Mouse (Mus musculus) forebrain, embryonic 14.5 days (tissue): ENCODE data around the gene Dpp4. TPM values are rescaled to one million over a fixed set of nuclear protein-coding genes. Genes with fewer than 3 reads are reported as not detected.

Experiments
- ATAC-seq: fragments of 200-750 bp; cut with Nextera tagmentation; 2 replicates; pipeline ENCODE4 v1.8.0; 2017; ENCODE audit warnings: mild to moderate bottlenecking, moderate library complexity
- DNase-seq: peaks from one replicate; pipeline ENCODE4 v3.0.0-alpha.2; 2015; ENCODE audit warnings: low spot score
- H3K27ac ChIP-seq: fragments of 300-500 bp; sonication (generic); 2 replicates; pipeline ENCODE4 v1.5.1; 2014; ENCODE audit warnings: low read depth, mild to moderate bottlenecking, control low read depth, low read length, moderate library complexity
- H3K27me3 ChIP-seq: fragments of 300-500 bp; sonication (generic); replicated peaks from 2 replicates; pipeline ENCODE4 v1.6.1; 2014; ENCODE audit warnings: low read length, control low read depth, mixed read lengths; ENCODE audit not compliant: control insufficient read depth, insufficient read depth
- H3K36me3 ChIP-seq: fragments of 300-500 bp; sonication (generic); 2 replicates; pipeline ENCODE4 v1.6.1; 2014; ENCODE audit warnings: low read length, control low read depth; ENCODE audit not compliant: control insufficient read depth, insufficient read depth
- H3K4me1 ChIP-seq: fragments of 300-500 bp; sonication (generic); 2 replicates; pipeline ENCODE4 v1.6.1; 2014; ENCODE audit warnings: antibody characterized with exemption, low read length, control low read depth; ENCODE audit not compliant: control insufficient read depth, insufficient read depth
- H3K4me2 ChIP-seq: fragments of 300-500 bp; sonication (generic); 2 replicates; pipeline ENCODE4 v1.6.1; 2014; ENCODE audit warnings: mild to moderate bottlenecking, control low read depth, low read length
- H3K4me3 ChIP-seq: fragments of 300-500 bp; sonication (generic); 2 replicates; pipeline ENCODE4 v1.5.1; 2014; ENCODE audit warnings: low read depth, low read length, control low read depth
- H3K9ac ChIP-seq: fragments of 300-500 bp; sonication (generic); 2 replicates; pipeline ENCODE4 v1.6.1; 2014; ENCODE audit warnings: mild to moderate bottlenecking, low read length, control low read depth, moderate library complexity
- H3K9me3 ChIP-seq: fragments of 300-500 bp; sonication (generic); replicated peaks from 2 replicates; pipeline ENCODE4 v1.6.1; 2016; ENCODE audit warnings: low read length, control low read depth, mixed read lengths; ENCODE audit not compliant: control insufficient read depth
- WGBS: fragments of 180-500 bp; shearing (Covaris S2); extraction: QIAGEN DNeasy Blood & Tissue Kit; methylation state at CpG from one replicate; pipeline ENCODE4 v1.1.7; 2014; 5-methylcytosine and 5-hydroxymethylcytosine counted together
- polyA plus RNA-seq: library from polyadenylated mRNA; unstranded; fragments of >200 nt; fragmentation: Nextera tagmentation; extraction: Ambion mirVana; gene quantifications from 2 replicates; pipeline ENCODE4 v1.2.1, GENCODE M21; 2014

Dpp4 gene
- polyA plus RNA-seq, 1 experiment from 2014 or later: 1.7 TPM

GRCm38 (mm10) chr2:62398115-62398875 is 13.7 kb downstream of the Dpp4 start:
- no peak overlapping the region for H3K4me2 ChIP-seq
- no peak overlapping the region for H3K27ac ChIP-seq
- no peaks in the 10 kb centered on the region for H3K4me1 ChIP-seq
- no peak overlapping the region for H3K4me3 ChIP-seq
- 90% methylated on average over 2 of the region's 2 CpGs for WGBS
- DNase-seq (no peak), ATAC-seq (no peak)
- no peaks in the 10 kb centered on the region for H3K36me3 ChIP-seq
- H3K27me3 ChIP-seq: no peaks in the 10 kb centered on the region
- H3K9me3 ChIP-seq: no peaks in the 10 kb centered on the region
- no peak overlapping the region for H3K9ac ChIP-seq

GRCm38 (mm10) chr2:62397661-62398060 is 14.4 kb downstream of the Dpp4 start:
- H3K9ac ChIP-seq: no peak overlapping the region
- ATAC-seq (no peak), DNase-seq (no peak)
- no peaks in the 10 kb centered on the region for H3K36me3 ChIP-seq
- no peaks in the 10 kb centered on the region for H3K9me3 ChIP-seq
- H3K27ac ChIP-seq: no peak overlapping the region
- no peak overlapping the region for H3K4me2 ChIP-seq
- H3K4me1 ChIP-seq: no peaks in the 10 kb centered on the region
- 87% methylated on average over 4 of the region's 4 CpGs for WGBS
- H3K4me3 ChIP-seq: no peak overlapping the region
- H3K27me3 ChIP-seq: no peaks in the 10 kb centered on the region

- Histone ChIP-seq H3K4me1 (no peaks in the 10 kb centered on the region), H3K36me3 (no peaks in the 10 kb centered on the region), H3K4me3 (no peak overlapping the region), H3K27ac (no peak overlapping the region), H3K4me2 (no peak overlapping the region), H3K27me3 (no peaks in the 10 kb centered on the region), H3K9me3 (no peaks in the 10 kb centered on the region), H3K9ac (no peak overlapping the region)
- ATAC-seq (no peak), DNase-seq (no peak)
- 84% methylated on average over 1 of the region's 1 CpGs for WGBS
Observed at GRCm38 (mm10) chr2:62396799-62397198, 15.2 kb downstream of the Dpp4 start.

GRCm38 (mm10) chr2:62394800-62395199 is 17.2 kb downstream of the Dpp4 start:
- no peaks in the 10 kb centered on the region for H3K36me3 ChIP-seq
- H3K9ac ChIP-seq: no peak overlapping the region
- DNase-seq (no peak), ATAC-seq (no peak)
- no peak overlapping the region for H3K4me3 ChIP-seq
- H3K9me3 ChIP-seq: no peaks in the 10 kb centered on the region
- WGBS: 91% methylated on average over 3 of the region's 3 CpGs
- no peak overlapping the region for H3K4me2 ChIP-seq
- H3K27ac ChIP-seq: no peak overlapping the region
- no peaks in the 10 kb centered on the region for H3K4me1 ChIP-seq
- no peaks in the 10 kb centered on the region for H3K27me3 ChIP-seq

- 73% methylated on average over 3 of the region's 3 CpGs for WGBS
- ATAC-seq (no peak), DNase-seq (no peak)
- no peak overlapping the region for H3K9ac ChIP-seq
- no peaks in the 10 kb centered on the region for H3K4me1 ChIP-seq
- H3K4me3 ChIP-seq: no peak overlapping the region
- no peaks in the 10 kb centered on the region for H3K36me3 ChIP-seq
- no peaks in the 10 kb centered on the region for H3K9me3 ChIP-seq
- H3K27me3 ChIP-seq: no peaks in the 10 kb centered on the region
- H3K27ac ChIP-seq: no peak overlapping the region
- H3K4me2 ChIP-seq: no peak overlapping the region
Observed at GRCm38 (mm10) chr2:62392098-62392497, 19.9 kb downstream of the Dpp4 start.

- no peak overlapping the region for H3K4me3 ChIP-seq
- no peaks in the 10 kb centered on the region for H3K27me3 ChIP-seq
- DNase-seq (no peak), ATAC-seq (no peak)
- no peaks in the 10 kb centered on the region for H3K9me3 ChIP-seq
- H3K9ac ChIP-seq: no peak overlapping the region
- H3K36me3 ChIP-seq: no peaks in the 10 kb centered on the region
- WGBS: 90% methylated on average over 12 of the region's 12 CpGs
- H3K4me1 ChIP-seq: no peaks in the 10 kb centered on the region
- H3K4me2 ChIP-seq: no peak overlapping the region
- no peak overlapping the region for H3K27ac ChIP-seq
Observed at GRCm38 (mm10) chr2:62390961-62391461, 21.0 kb downstream of the Dpp4 start.

- H3K4me2 ChIP-seq: no peak overlapping the region
- H3K9me3 ChIP-seq: no peaks in the 10 kb centered on the region
- H3K9ac ChIP-seq: no peak overlapping the region
- no peak for DNase-seq
- H3K36me3 ChIP-seq: no peaks in the 10 kb centered on the region
- no peaks in the 10 kb centered on the region for H3K4me1 ChIP-seq
- no peaks in the 10 kb centered on the region for H3K27me3 ChIP-seq
- WGBS: 51% methylated on average over 3 of the region's 3 CpGs
- no peak overlapping the region for H3K27ac ChIP-seq
- H3K4me3 ChIP-seq: no peak overlapping the region
- ATAC-seq: no peak
Observed at GRCm38 (mm10) chr2:62390305-62390704, 21.7 kb downstream of the Dpp4 start.

GRCm38 (mm10) chr2:62388841-62389240 is 23.2 kb downstream of the Dpp4 start:
- Histone ChIP-seq H3K36me3 (no peaks in the 10 kb centered on the region), H3K4me2 (no peak overlapping the region), H3K9ac (no peak overlapping the region), H3K4me3 (no peak overlapping the region), H3K27ac (no peak overlapping the region), H3K4me1 (no peaks in the 10 kb centered on the region), H3K27me3 (no peaks in the 10 kb centered on the region), H3K9me3 (no peaks in the 10 kb centered on the region)
- ATAC-seq (no peak), DNase-seq (no peak)
- WGBS: 88% methylated on average over 4 of the region's 4 CpGs

- Histone ChIP-seq H3K36me3 (no peaks in the 10 kb centered on the region), H3K9me3 (no peaks in the 10 kb centered on the region), H3K4me3 (no peak overlapping the region), H3K27me3 (no peaks in the 10 kb centered on the region), H3K4me2 (no peak overlapping the region), H3K27ac (no peak overlapping the region), H3K4me1 (no peaks in the 10 kb centered on the region), H3K9ac (no peak overlapping the region)
- no peak for ATAC-seq
- WGBS: 92% methylated on average over 4 of the region's 4 CpGs
- DNase-seq: no peak
Observed at GRCm38 (mm10) chr2:62383196-62383595, 28.8 kb downstream of the Dpp4 start.
